Mouse (Mus musculus) B cell, adult 62 days (primary cell): ENCODE results near the gene Rbbp5. TPM values are rescaled to one million over a fixed set of nuclear protein-coding genes. Genes with fewer than 3 reads are reported as not detected.

ENCODE experiments used
- total RNA-seq: library from RNA; stranded (reverse); gene quantifications from 4 replicates; pipeline ENCODE4 v1.2.4, GENCODE M21; 2023

The Rbbp5 gene
- total RNA-seq: 45.5 to 61.1 TPM (median 51.7 TPM) in 4 replicates

GRCm38 (mm10) chr1:132476928-132477691 is at the start of gene Rbbp5:
Gene Rbbp5, plus strand, starts transcription at chr1:132477365.

GRCm38 (mm10) chr1:132506058-132506457 is 28.9 kb downstream of the Rbbp5 start, which contains the start of gene Tmem81:
Gene Tmem81, plus strand, starts transcription at chr1:132506230.

GRCm38 (mm10) chr1:132542762-132543306 is 65.7 kb downstream of the Rbbp5 start, which contains the start of gene Cntn2:
Gene Cntn2, minus strand, starts transcription at chr1:132543256.

Other genes with a start within 250 kb of the Rbbp5 start
- not detected in 4 replicates for gene Gm10188, start 247.6 kb upstream of the Rbbp5 start, total RNA-seq
- 0.14 TPM in 1 of 4 replicates, not detected in the others for gene Klhdc8a, start 178.7 kb upstream of the Rbbp5 start, total RNA-seq
- 106 to 126 TPM (median 124 TPM) in 4 replicates for gene Nuak2, start 161.2 kb upstream of the Rbbp5 start, total RNA-seq
- gene Tmcc2, start 86.1 kb upstream of the Rbbp5 start, total RNA-seq: 0.46 to 1.4 TPM (median 0.88 TPM) in 4 replicates
- 18.3 to 26.1 TPM (median 24.4 TPM) in 4 replicates for gene Dstyk, start 59.8 kb upstream of the Rbbp5 start, total RNA-seq
- 10.0 to 13.9 TPM (median 12.2 TPM) in 4 replicates for gene Tmem81, start 28.9 kb downstream of the Rbbp5 start, total RNA-seq
- gene Cntn2, start 65.9 kb downstream of the Rbbp5 start, total RNA-seq: 6.6 to 17.0 TPM (median 9.0 TPM) in 4 replicates